Mouse (Mus musculus) common myeloid progenitor, adult 5-6 weeks (primary cell): ENCODE data around the gene Itgal. TPM values are rescaled to one million over a fixed set of nuclear protein-coding genes. Genes with fewer than 3 reads are reported as not detected.
"Not testable (repeated sequence)": the region's sequence is repeated elsewhere in the genome, so short reads cannot be mapped to it uniquely, and the experiment has no call there.

Experiments
- ATAC-seq: replicated peaks from 2 replicates; pipeline ENCODE4 v1.8.0; 2016; ENCODE audit warnings: low read depth, mild to moderate bottlenecking, moderate TSS enrichment, inconsistent platforms; ENCODE audit not compliant: poor library complexity, severe bottlenecking
- total RNA-seq: library from RNA; stranded (forward); fragments of 200-1000, 187-1606 nt; gene quantifications from 2 replicates; pipeline ENCODE4 v1.2.3, GENCODE M21; 2017

Gene Itgal
- total RNA-seq, 1 experiment from 2014 or later, result 31.6 TPM

- no peak for ATAC-seq
Measured at GRCm38 (mm10) chr7:127337636-127338035, 41.6 kb downstream of the Itgal start.

GRCm38 (mm10) chr7:127341356-127341755, 45.3 kb downstream of the Itgal start:
- ATAC-seq, result no peak

GRCm38 (mm10) chr7:127341861-127342260, 45.8 kb downstream of the Itgal start:
- ATAC-seq, result not testable (repeated sequence)

GRCm38 (mm10) chr7:127342332-127342731, 46.3 kb downstream of the Itgal start:
- ATAC-seq, result 0 out of 2 replicates have a peak, but pooled peaks have one; percentile 16

GRCm38 (mm10) chr7:127342888-127343287, 46.8 kb downstream of the Itgal start:
- ATAC-seq, result no peak

GRCm38 (mm10) chr7:127343351-127344019, 47.4 kb downstream of the Itgal start:
- ATAC-seq, result no peak

GRCm38 (mm10) chr7:127344371-127344770, 48.3 kb downstream of the Itgal start:
- ATAC-seq, result no peak

- no peak for ATAC-seq
Measured at GRCm38 (mm10) chr7:127345092-127345491, 49.0 kb downstream of the Itgal start.

- ATAC-seq, result peak; percentile 89
Measured at GRCm38 (mm10) chr7:127345512-127346325, 49.7 kb downstream of the Itgal start, which contains the start of gene Zfp768. Gene Zfp768, minus strand, starts transcription at chr7:127345589.

- no peak for ATAC-seq
Measured at GRCm38 (mm10) chr7:127346676-127347075, 50.6 kb downstream of the Itgal start.

GRCm38 (mm10) chr7:127351230-127352004, 55.4 kb downstream of the Itgal start:
- ATAC-seq, result peak; percentile 54

GRCm38 (mm10) chr7:127355796-127356195, 59.7 kb downstream of the Itgal start:
- 0 out of 2 replicates have a peak, but pooled peaks have one; percentile 22 for ATAC-seq

GRCm38 (mm10) chr7:127357871-127358270, 61.8 kb downstream of the Itgal start:
- no peak for ATAC-seq

- ATAC-seq, result no peak
Measured at GRCm38 (mm10) chr7:127358472-127358871, 62.4 kb downstream of the Itgal start.

- no peak for ATAC-seq
Measured at GRCm38 (mm10) chr7:127360265-127360664, 64.2 kb downstream of the Itgal start.

- no peak for ATAC-seq
Measured at GRCm38 (mm10) chr7:127361449-127361848, 65.4 kb downstream of the Itgal start.

GRCm38 (mm10) chr7:127362418-127362817, 66.4 kb downstream of the Itgal start:
- ATAC-seq, result peak; percentile 79

- no peak; the same call in 1 of the 2 replicates for ATAC-seq
Measured at GRCm38 (mm10) chr7:127363475-127363921, 67.4 kb downstream of the Itgal start.

GRCm38 (mm10) chr7:127364166-127364565, 68.1 kb downstream of the Itgal start:
- no peak for ATAC-seq

GRCm38 (mm10) chr7:127366249-127366648, 70.2 kb downstream of the Itgal start:
- no peak for ATAC-seq
